ENCODE assay signal across 8 mouse cellular contexts in genomic region chr3:88071783-88072182, GRCm38 (mm10). TPM values are rescaled to one million over a fixed set of nuclear protein-coding genes. Genes with fewer than 3 reads are reported as not detected.
DNase-seq lines count a peak whose midpoint lies in the region; ATAC-seq and TF ChIP-seq lines count a peak whose summit lies in the region.

No protein-coding gene starts in this region.

- no peak for TF ChIP-seq POLR2A in brain, embryonic 14.5 days (IDR thresholded peaks at IDR 0.05; ENCODE audit: borderline replicate concordance, extremely low read depth, insufficient read depth, insufficient read length, poor library complexity, severe bottlenecking)
- no peak for TF ChIP-seq POLR2A in liver, adult 2 months (IDR thresholded peaks at IDR 0.05; ENCODE audit: extremely low read depth, insufficient read depth, low read length)

- no peak overlapping the region for H3K4me3 ChIP-seq in heart, embryonic 14.5 days (ENCODE audit: control insufficient read depth in 1 of 2, insufficient read depth in 1 of 2, low read depth in 1 of 2, low read length in 2 of 2)
- H3K4me3 ChIP-seq in kidney, postnatal 0 days (replicated peaks; ENCODE audit: low read depth, low read length), result no peak overlapping the region
- H3K4me3 ChIP-seq in liver, adult 2 months (ENCODE audit: insufficient read depth, low read depth, low read length), result no peak overlapping the region
- no peak overlapping the region for H3K4me3 ChIP-seq in neural tube, embryonic 11.5 days (ENCODE audit: low read depth, low read length)
- no peak overlapping the region for H3K4me3 ChIP-seq in stomach, embryonic 15.5 days (replicated peaks)

- H3K9ac ChIP-seq in heart, embryonic 14.5 days (ENCODE audit: low read length), result no peak overlapping the region
- H3K9ac ChIP-seq in kidney, postnatal 0 days (ENCODE audit: low read depth, low read length), result no peak overlapping the region
- H3K9ac ChIP-seq in liver, adult 2 months (ENCODE audit: low read depth, low read length), result no peak overlapping the region
- H3K9ac ChIP-seq in neural tube, embryonic 11.5 days (ENCODE audit: low read length), result no peak overlapping the region
- no peak overlapping the region for H3K9ac ChIP-seq in stomach, embryonic 15.5 days

- TF ChIP-seq CTCF in brain, embryonic 14.5 days (IDR thresholded peaks at IDR 0.05; ENCODE audit: borderline replicate concordance, extremely low read depth, insufficient read depth, insufficient read length), result peak; percentile 98
- peak; percentile 97 for TF ChIP-seq CTCF in kidney, postnatal 0 days (IDR thresholded peaks at IDR 0.05; ENCODE audit: low read depth)
- TF ChIP-seq CTCF in liver, adult 2 months (IDR thresholded peaks at IDR 0.05; ENCODE audit: low read depth, low read length), result peak; percentile 84

- 0% methylated on average over 5 of the region's 5 CpGs for WGBS in heart, embryonic 14.5 days
- 3% methylated on average over 5 of the region's 5 CpGs for WGBS in kidney, postnatal 0 days
- WGBS in liver, adult 2 months, result 3% methylated on average over 5 of the region's 5 CpGs
- 4% methylated on average over 5 of the region's 5 CpGs for WGBS in neural tube, embryonic 11.5 days
- under 1% methylated on average over 5 of the region's 5 CpGs for WGBS in stomach, embryonic 15.5 days

- DNase-seq in brain, embryonic 14.5 days (ENCODE audit: low read depth), result peak; percentile 84
- peak; percentile 89 for DNase-seq in kidney, postnatal 0 days (ENCODE audit: low spot score)
- DNase-seq in liver, adult 2 months (ENCODE audit: extremely low read depth, low read depth, low spot score), result peak; percentile 48
- DNase-seq in neural tube, embryonic 11.5 days (ENCODE audit: low spot score), result peak; percentile 83

- H3K36me3 ChIP-seq in heart, embryonic 14.5 days (ENCODE audit: control insufficient read depth, insufficient read depth, low read length), result no peaks in the 10 kb centered on the region
- H3K36me3 ChIP-seq in kidney, postnatal 0 days (ENCODE audit: insufficient read depth, low read length), result no peaks in the 10 kb centered on the region
- no peaks in the 10 kb centered on the region for H3K36me3 ChIP-seq in liver, adult 2 months (ENCODE audit: control insufficient read depth, insufficient read depth, low read length)
- no peaks in the 10 kb centered on the region for H3K36me3 ChIP-seq in neural tube, embryonic 11.5 days (ENCODE audit: control insufficient read depth, insufficient read depth, low read length)
- no peaks in the 10 kb centered on the region for H3K36me3 ChIP-seq in stomach, embryonic 15.5 days

- H3K4me1 ChIP-seq in heart, embryonic 14.5 days (ENCODE audit: control insufficient read depth in 2 of 2, insufficient read depth in 2 of 2, low read length in 2 of 2), result no peaks in the 10 kb centered on the region; a peak in 1 of 4 replicates
- no peaks in the 10 kb centered on the region for H3K4me1 ChIP-seq in kidney, postnatal 0 days (replicated peaks; ENCODE audit: insufficient read depth, low read length)
- H3K4me1 ChIP-seq in liver, adult 2 months (ENCODE audit: control insufficient read depth, insufficient read depth, low read length), result no peaks in the 10 kb centered on the region
- H3K4me1 ChIP-seq in neural tube, embryonic 11.5 days (ENCODE audit: control insufficient read depth, insufficient read depth, low read length), result no peaks in the 10 kb centered on the region
- no peaks in the 10 kb centered on the region for H3K4me1 ChIP-seq in stomach, embryonic 15.5 days

- H3K27ac ChIP-seq in heart, embryonic 14.5 days (replicated peaks in 1 of 2; ENCODE audit: control insufficient read depth in 1 of 2, insufficient read depth in 1 of 2, low read depth in 2 of 2, low read length in 2 of 2), result no peak overlapping the region
- no peak overlapping the region for H3K27ac ChIP-seq in kidney, postnatal 0 days
- H3K27ac ChIP-seq in liver, adult 2 months (replicated peaks; ENCODE audit: insufficient read depth, low read depth, low read length), result no peak overlapping the region
- no peak overlapping the region for H3K27ac ChIP-seq in neural tube, embryonic 11.5 days (ENCODE audit: low read depth, low read length)
- no peak overlapping the region for H3K27ac ChIP-seq in stomach, embryonic 15.5 days

- ATAC-seq in CD4-positive, CD25-positive, alpha-beta regulatory T cell, adult 4 months, result peak; percentile 75
- peak; percentile 79 for ATAC-seq in erythroid progenitor cell, adult 5-6 weeks (replicated peaks; ENCODE audit: low FRiP score, poor library complexity, severe bottlenecking)
- 0 out of 2 replicates have a peak, but pooled peaks have one; percentile 49 for ATAC-seq in heart, embryonic 14.5 days (ENCODE audit: insufficient number of reproducible peaks, insufficient read depth, low FRiP score, low read depth)
- ATAC-seq in kidney, postnatal 0 days (replicated peaks; ENCODE audit: low FRiP score, low read depth), result peak; percentile 38; the same call in 1 of the 2 replicates
- peak; percentile 61 for ATAC-seq in neural tube, embryonic 11.5 days (ENCODE audit: insufficient read depth, low FRiP score, low TSS enrichment)
- ATAC-seq in stomach, embryonic 15.5 days (ENCODE audit: insufficient read depth, low FRiP score, low read depth), result peak; percentile 58; the same call in 1 of the 2 replicates

- peaks cover 6% of the 10 kb centered on the region; the same call in 1 of the 2 replicates for H3K27me3 ChIP-seq in heart, embryonic 14.5 days (ENCODE audit: control insufficient read depth, insufficient read depth, low read length)
- H3K27me3 ChIP-seq in kidney, postnatal 0 days (ENCODE audit: insufficient read depth, low read length), result no peaks in the 10 kb centered on the region
- no peaks in the 10 kb centered on the region for H3K27me3 ChIP-seq in liver, adult 2 months (ENCODE audit: control insufficient read depth, insufficient read depth, low read length)
- H3K27me3 ChIP-seq in neural tube, embryonic 11.5 days (ENCODE audit: control insufficient read depth, insufficient read depth, low read length), result no peaks in the 10 kb centered on the region
- 0 out of 2 replicates have a peak, but pooled peaks cover 4% of the 10 kb centered on the region for H3K27me3 ChIP-seq in stomach, embryonic 15.5 days (replicated peaks)

- H3K79me2 ChIP-seq in liver, adult 2 months (ENCODE audit: control insufficient read depth, insufficient read depth, low read length), result no peaks in the 10 kb centered on the region

- no peaks in the 10 kb centered on the region for H3K9me3 ChIP-seq in heart, embryonic 14.5 days (ENCODE audit: control insufficient read depth, low read length)
- no peaks in the 10 kb centered on the region for H3K9me3 ChIP-seq in kidney, postnatal 0 days (replicated peaks; ENCODE audit: low read length)
- H3K9me3 ChIP-seq in neural tube, embryonic 11.5 days (ENCODE audit: control insufficient read depth, low read length), result no peaks in the 10 kb centered on the region
- H3K9me3 ChIP-seq in stomach, embryonic 15.5 days, result no peaks in the 10 kb centered on the region

- no peak overlapping the region for H3K4me2 ChIP-seq in heart, embryonic 14.5 days (ENCODE audit: low read length)
- H3K4me2 ChIP-seq in kidney, postnatal 0 days (ENCODE audit: low read length), result no peak overlapping the region
- no peak overlapping the region for H3K4me2 ChIP-seq in neural tube, embryonic 11.5 days (ENCODE audit: low read depth)
- no peak overlapping the region for H3K4me2 ChIP-seq in stomach, embryonic 15.5 days

RNA-seq across cellular contexts. Expression of gene Ttc24, which starts 6.3 kb away (rescaled TPM):
- not detected for polyA plus RNA-seq in CD4-positive, CD25-positive, alpha-beta regulatory T cell, adult 4 months (2017; shearing (Covaris generic))
- not detected in 2 replicates for polyA plus RNA-seq in brain, embryonic 14.5 days (2012; rRNA removed)
- not detected in 2 replicates for total RNA-seq in erythroid progenitor cell, adult 5-6 weeks (2015; ENCODE audit: low replicate concordance)
- not detected in 2 replicates for total RNA-seq in erythroid progenitor cell, adult 5-6 weeks (2017; ENCODE audit: low replicate concordance)
- not detected in 2 replicates for polyA plus RNA-seq in heart, embryonic 14.5 days (2014; fragmentation: Nextera tagmentation; extraction: Ambion mirVana)
- not detected in 2 replicates for polyA plus RNA-seq in kidney, postnatal 0 days (2015; fragmentation: Nextera tagmentation; extraction: Ambion mirVana)
- not detected in 2 replicates for total RNA-seq in liver, adult 2 months (2014; rRNA removed)
- polyA plus RNA-seq in liver, adult 2 months (2012; rRNA removed), result not detected in 2 replicates
- not detected in 2 replicates for polyA plus RNA-seq in neural tube, embryonic 11.5 days (2014; fragmentation: Nextera tagmentation; extraction: Ambion mirVana)
- not detected in 2 replicates for polyA plus RNA-seq in stomach, embryonic 15.5 days (2015; fragmentation: Nextera tagmentation; extraction: Ambion mirVana)

RNA-seq across cellular contexts. Expression of gene Iqgap3, which starts 10.0 kb away (rescaled TPM):
- 1 to 10 TPM in 1 of 2 experiments, under 1 TPM in 1; 0.75 to 1.5 TPM for polyA plus RNA-seq in CD4-positive, CD25-positive, alpha-beta regulatory T cell, adult 4 months (2017; shearing (Covaris generic))
- polyA plus RNA-seq in brain, embryonic 14.5 days (2012; rRNA removed), result 10.1 and 17.2 TPM in 2 replicates
- total RNA-seq in erythroid progenitor cell, adult 5-6 weeks (2015; ENCODE audit: low replicate concordance), result 29.8 and 31.4 TPM in 2 replicates
- total RNA-seq in erythroid progenitor cell, adult 5-6 weeks (2017; ENCODE audit: low replicate concordance), result 56.3 and 60.7 TPM in 2 replicates
- polyA plus RNA-seq in heart, embryonic 14.5 days (2014; fragmentation: Nextera tagmentation; extraction: Ambion mirVana), result 22.8 and 26.4 TPM in 2 replicates
- polyA plus RNA-seq in kidney, postnatal 0 days (2015; fragmentation: Nextera tagmentation; extraction: Ambion mirVana), result 6.8 and 8.2 TPM in 2 replicates
- 0.18 and 0.40 TPM in 2 replicates for total RNA-seq in liver, adult 2 months (2014; rRNA removed)
- polyA plus RNA-seq in liver, adult 2 months (2012; rRNA removed), result 0.16 and 0.27 TPM in 2 replicates
- 15.9 and 17.8 TPM in 2 replicates for polyA plus RNA-seq in neural tube, embryonic 11.5 days (2014; fragmentation: Nextera tagmentation; extraction: Ambion mirVana)
- polyA plus RNA-seq in stomach, embryonic 15.5 days (2015; fragmentation: Nextera tagmentation; extraction: Ambion mirVana), result 16.0 and 18.7 TPM in 2 replicates

RNA-seq across cellular contexts. Expression of gene Naxe, which starts 13.5 kb away (rescaled TPM):
- polyA plus RNA-seq in CD4-positive, CD25-positive, alpha-beta regulatory T cell, adult 4 months (2017; shearing (Covaris generic)), result 10 to 100 TPM; 67.4 to 72.4 TPM
- 87.8 and 101 TPM in 2 replicates for polyA plus RNA-seq in brain, embryonic 14.5 days (2012; rRNA removed)
- total RNA-seq in erythroid progenitor cell, adult 5-6 weeks (2015; ENCODE audit: low replicate concordance), result 11.9 and 12.2 TPM in 2 replicates
- total RNA-seq in erythroid progenitor cell, adult 5-6 weeks (2017; ENCODE audit: low replicate concordance), result 5.5 and 7.6 TPM in 2 replicates
- polyA plus RNA-seq in heart, embryonic 14.5 days (2014; fragmentation: Nextera tagmentation; extraction: Ambion mirVana), result 161 and 168 TPM in 2 replicates
- polyA plus RNA-seq in kidney, postnatal 0 days (2015; fragmentation: Nextera tagmentation; extraction: Ambion mirVana), result 161 and 173 TPM in 2 replicates
- total RNA-seq in liver, adult 2 months (2014; rRNA removed), result 99.6 and 105 TPM in 2 replicates
- polyA plus RNA-seq in liver, adult 2 months (2012; rRNA removed), result 84.1 and 94.0 TPM in 2 replicates
- polyA plus RNA-seq in neural tube, embryonic 11.5 days (2014; fragmentation: Nextera tagmentation; extraction: Ambion mirVana), result 127 and 131 TPM in 2 replicates
- polyA plus RNA-seq in stomach, embryonic 15.5 days (2015; fragmentation: Nextera tagmentation; extraction: Ambion mirVana), result 156 and 163 TPM in 2 replicates

RNA-seq across cellular contexts. Expression of gene Gpatch4, which starts 28.9 kb away (rescaled TPM):
- polyA plus RNA-seq in CD4-positive, CD25-positive, alpha-beta regulatory T cell, adult 4 months (2017; shearing (Covaris generic)), result 10 to 100 TPM; 33.8 to 36.0 TPM
- polyA plus RNA-seq in brain, embryonic 14.5 days (2012; rRNA removed), result 8.3 and 15.6 TPM in 2 replicates
- 3.6 and 8.4 TPM in 2 replicates for total RNA-seq in erythroid progenitor cell, adult 5-6 weeks (2015; ENCODE audit: low replicate concordance)
- 3.6 and 5.4 TPM in 2 replicates for total RNA-seq in erythroid progenitor cell, adult 5-6 weeks (2017; ENCODE audit: low replicate concordance)
- polyA plus RNA-seq in heart, embryonic 14.5 days (2014; fragmentation: Nextera tagmentation; extraction: Ambion mirVana), result 14.7 and 16.7 TPM in 2 replicates
- polyA plus RNA-seq in kidney, postnatal 0 days (2015; fragmentation: Nextera tagmentation; extraction: Ambion mirVana), result 24.8 and 26.3 TPM in 2 replicates
- total RNA-seq in liver, adult 2 months (2014; rRNA removed), result 4.2 and 5.7 TPM in 2 replicates
- polyA plus RNA-seq in liver, adult 2 months (2012; rRNA removed), result 4.1 and 4.3 TPM in 2 replicates
- polyA plus RNA-seq in neural tube, embryonic 11.5 days (2014; fragmentation: Nextera tagmentation; extraction: Ambion mirVana), result 32.5 and 34.2 TPM in 2 replicates
- polyA plus RNA-seq in stomach, embryonic 15.5 days (2015; fragmentation: Nextera tagmentation; extraction: Ambion mirVana), result 33.7 and 35.0 TPM in 2 replicates

RNA-seq across cellular contexts. Expression of gene Hapln2, which starts 44.4 kb away (rescaled TPM):
- under 1 TPM in 1 of 2 experiments, not detected in 1; 0.17 TPM for polyA plus RNA-seq in CD4-positive, CD25-positive, alpha-beta regulatory T cell, adult 4 months (2017; shearing (Covaris generic))
- polyA plus RNA-seq in brain, embryonic 14.5 days (2012; rRNA removed), result 0.68 and 1.6 TPM in 2 replicates
- total RNA-seq in erythroid progenitor cell, adult 5-6 weeks (2015; ENCODE audit: low replicate concordance), result not detected in 2 replicates
- total RNA-seq in erythroid progenitor cell, adult 5-6 weeks (2017; ENCODE audit: low replicate concordance), result not detected in 2 replicates
- 0.58 TPM in 1 of 2 replicates, not detected in the other for polyA plus RNA-seq in heart, embryonic 14.5 days (2014; fragmentation: Nextera tagmentation; extraction: Ambion mirVana)
- polyA plus RNA-seq in kidney, postnatal 0 days (2015; fragmentation: Nextera tagmentation; extraction: Ambion mirVana), result 0.13 and 0.17 TPM in 2 replicates
- not detected in 2 replicates for total RNA-seq in liver, adult 2 months (2014; rRNA removed)
- polyA plus RNA-seq in liver, adult 2 months (2012; rRNA removed), result not detected in 2 replicates
- polyA plus RNA-seq in neural tube, embryonic 11.5 days (2014; fragmentation: Nextera tagmentation; extraction: Ambion mirVana), result 0.14 TPM in 1 of 2 replicates, not detected in the other
- 0.18 TPM in 1 of 2 replicates, not detected in the other for polyA plus RNA-seq in stomach, embryonic 15.5 days (2015; fragmentation: Nextera tagmentation; extraction: Ambion mirVana)
